Mouse (Mus musculus) lung, postnatal 36 days (tissue): Measurements from ENCODE around the gene Six6.

ENCODE experiments used
- DNase-seq: peaks from one replicate; pipeline ENCODE4 v3.0.0; 2022; ENCODE audit warnings: mixed read lengths

The Six6 gene

GRCm38 (mm10) chr12:72939616-72940015 is at the start of gene Six6:
Gene Six6, plus strand, starts transcription at chr12:72939892.
- DNase-seq, result no peak

GRCm38 (mm10) chr12:72917159-72917993 is 22.3 kb upstream of the Six6 start:
- no peak for DNase-seq

GRCm38 (mm10) chr12:72936751-72937150 is 2.9 kb upstream of the Six6 start:
- no peak for DNase-seq

DNA sequence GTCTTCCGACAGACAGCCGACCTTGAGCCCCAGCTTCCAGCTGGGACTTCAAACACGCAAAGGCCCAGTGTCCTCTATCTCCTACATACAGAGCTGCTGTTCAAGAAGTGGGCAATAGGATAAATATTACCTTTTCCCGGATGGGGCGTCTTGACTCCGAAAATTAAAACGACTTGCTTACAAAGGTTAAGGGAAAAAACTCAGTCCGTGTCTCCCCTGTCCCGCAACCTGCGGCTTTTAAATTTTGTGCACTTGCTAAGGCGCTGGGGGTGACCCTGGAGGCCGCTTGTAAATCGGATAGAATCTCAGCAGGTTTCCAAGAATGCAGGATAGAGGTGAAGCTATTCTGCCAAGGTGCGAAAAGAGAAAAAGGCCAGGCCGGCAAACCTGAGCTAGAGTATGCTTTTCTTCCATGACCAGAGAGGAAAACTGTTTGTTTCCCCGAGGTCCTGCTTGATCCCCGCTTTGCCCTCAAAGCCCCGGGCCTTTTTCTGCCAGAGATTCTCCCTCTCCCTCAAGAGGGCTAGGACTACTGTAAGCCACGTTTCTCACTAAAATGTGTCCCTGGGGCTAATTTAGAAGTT is 2.1 kb upstream of the Six6 start:
- no peak for DNase-seq

- DNase-seq, result no peak
Observed at GRCm38 (mm10) chr12:72938176-72938575, 1.5 kb upstream of the Six6 start.

- no peak for DNase-seq
Observed at GRCm38 (mm10) chr12:72938600-72939490, 847 bp upstream of the Six6 start.

- no peak for DNase-seq
Observed at GRCm38 (mm10) chr12:72940071-72940821, 554 bp downstream of the Six6 start, which contains the start of gene 4930447C04Rik. Gene 4930447C04Rik, minus strand, starts transcription at chr12:72940774.

DNA sequence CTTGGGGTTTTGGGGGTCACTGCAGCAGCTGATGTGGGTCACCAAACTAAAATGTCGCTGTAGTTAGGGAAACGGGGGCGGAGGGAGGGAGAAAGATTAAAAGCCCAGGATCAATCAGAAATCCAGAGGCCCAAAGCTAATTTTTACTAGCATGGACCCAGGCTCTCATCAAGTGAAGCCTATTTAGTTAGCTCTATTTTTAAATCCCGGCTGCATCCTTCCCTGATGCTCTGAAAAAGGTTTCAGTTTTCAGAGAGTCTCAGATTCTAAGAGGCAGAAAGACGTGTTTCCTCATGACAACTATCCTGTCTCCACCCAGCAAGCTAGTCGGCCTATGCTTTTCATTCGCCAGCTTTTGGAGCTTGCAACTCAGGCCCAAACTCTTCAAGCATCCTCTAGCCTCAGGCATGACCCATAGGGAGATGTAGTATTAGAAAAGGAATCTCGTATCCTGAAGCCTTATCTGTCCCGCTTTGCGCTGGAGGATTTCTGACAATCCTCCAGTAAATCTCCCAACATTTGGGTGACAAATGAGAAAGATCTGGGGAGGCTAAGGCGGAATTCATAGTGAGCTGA is 1.2 kb downstream of the Six6 start:
- no peak for DNase-seq

DNA sequence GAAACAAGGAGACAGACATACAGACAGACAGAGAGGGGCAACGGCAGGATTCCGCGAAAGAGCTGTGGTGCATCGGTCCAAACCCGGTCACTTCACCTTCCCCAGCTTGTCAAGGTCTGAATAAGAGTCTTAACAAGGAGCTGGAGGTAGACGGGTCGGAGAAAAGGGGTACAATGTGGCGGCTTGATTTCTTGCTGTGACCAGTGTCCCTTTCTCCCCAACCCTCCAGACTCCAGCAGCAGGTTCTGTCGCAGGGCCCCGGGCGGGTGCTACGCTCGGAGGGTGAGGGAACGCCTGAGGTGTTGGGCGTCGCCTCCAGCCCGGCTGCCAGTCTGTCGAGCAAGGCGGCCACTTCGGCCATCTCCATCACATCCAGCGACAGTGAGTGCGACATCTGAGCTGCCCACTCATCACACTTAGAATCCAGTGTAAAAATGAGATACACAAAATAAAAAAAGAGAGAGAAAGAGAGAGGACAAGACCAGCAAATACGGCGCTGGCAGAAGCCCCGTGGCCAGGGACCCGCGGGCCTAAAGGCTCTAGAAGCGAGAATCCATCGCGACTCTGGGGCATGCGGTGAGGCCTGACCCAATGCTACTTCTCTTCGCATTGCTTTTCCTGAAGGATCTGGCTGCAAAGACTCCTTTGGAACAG is 1.8 kb downstream of the Six6 start:
- no peak for DNase-seq

DNA sequence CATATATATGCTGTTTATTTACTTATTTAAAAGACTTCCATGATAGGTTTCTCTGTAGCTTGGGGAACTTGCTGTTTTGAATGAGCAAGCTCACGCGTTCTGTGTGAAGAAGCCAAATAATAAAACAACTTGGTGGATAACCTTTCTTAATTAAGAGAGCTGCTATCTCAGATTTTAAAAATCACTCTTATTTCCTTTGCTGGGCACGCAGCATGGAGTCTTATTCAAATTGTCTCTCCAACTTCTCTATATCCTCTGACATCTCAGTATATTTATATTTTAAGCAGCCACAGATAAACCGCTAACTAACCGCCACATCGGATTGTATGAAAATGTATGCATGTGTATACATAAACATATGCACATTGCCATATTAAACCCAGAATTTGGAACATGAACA is 2.5 kb downstream of the Six6 start:
- no peak for DNase-seq

DNA sequence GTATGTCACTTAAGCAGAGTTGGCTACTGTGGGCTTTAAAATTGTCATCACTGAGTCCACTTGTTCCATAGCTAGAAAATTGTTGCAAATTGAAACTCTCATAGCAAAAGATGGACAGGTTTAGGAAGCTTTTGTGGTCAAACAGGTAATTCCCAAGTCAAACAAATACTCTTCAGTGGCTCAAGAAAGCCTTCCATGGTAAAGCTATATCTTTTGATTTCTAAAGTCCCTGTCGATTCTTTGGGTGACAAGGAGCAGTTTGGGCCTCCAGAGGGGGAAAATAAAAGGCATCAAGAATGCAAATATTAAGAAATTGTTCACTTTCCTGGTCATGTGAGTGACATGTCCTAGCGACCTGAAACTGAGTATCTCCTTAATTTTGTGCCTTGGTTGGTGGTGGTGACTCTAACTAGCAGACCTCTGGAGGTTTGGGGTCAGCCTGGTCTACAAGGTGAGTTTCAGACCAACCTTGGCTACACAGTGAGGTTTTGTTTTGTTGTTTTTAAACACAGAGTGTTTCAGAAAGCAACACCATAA is 4.0 kb downstream of the Six6 start:
- no peak for DNase-seq

DNA sequence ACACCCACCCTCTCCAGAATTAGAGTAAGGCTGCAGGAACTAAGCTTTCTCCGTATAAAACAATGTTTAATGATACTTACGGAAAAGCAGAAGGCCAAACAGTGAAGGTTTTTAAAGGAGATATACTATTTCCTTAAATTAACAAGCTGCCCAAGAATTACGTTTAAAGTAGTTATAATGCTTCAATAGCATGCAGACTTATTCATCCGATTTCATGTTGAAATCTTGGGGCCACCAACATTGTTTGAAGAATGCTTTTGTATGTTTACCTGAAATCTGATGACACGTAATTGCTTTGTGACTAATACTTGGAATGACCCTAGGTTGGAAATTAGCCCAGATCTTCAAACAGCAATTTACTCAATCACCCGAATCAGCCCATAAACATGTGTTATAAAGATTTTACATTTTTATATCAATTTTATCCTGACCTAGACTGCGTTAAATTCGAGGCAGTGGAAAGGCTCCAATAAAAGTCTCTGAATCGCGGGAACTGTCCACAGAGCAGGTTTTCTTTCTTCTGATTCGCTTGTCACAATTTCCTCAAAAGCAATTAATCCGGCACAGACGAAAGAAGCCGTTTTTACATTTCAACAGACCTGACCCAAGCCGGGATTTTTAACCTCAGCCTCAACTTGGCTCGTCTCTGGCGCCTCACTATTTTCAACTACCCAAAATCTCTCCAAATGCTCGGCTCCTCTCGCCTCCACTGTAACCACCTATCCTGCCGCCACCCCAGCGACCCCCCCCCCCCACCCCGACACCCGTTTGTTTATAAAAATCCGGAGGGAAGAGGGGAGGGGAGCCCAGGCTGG is 4.9 kb downstream of the Six6 start:
- DNase-seq, result no peak

- DNase-seq, result no peak
Observed at GRCm38 (mm10) chr12:72945301-72946063, 5.8 kb downstream of the Six6 start.

DNA sequence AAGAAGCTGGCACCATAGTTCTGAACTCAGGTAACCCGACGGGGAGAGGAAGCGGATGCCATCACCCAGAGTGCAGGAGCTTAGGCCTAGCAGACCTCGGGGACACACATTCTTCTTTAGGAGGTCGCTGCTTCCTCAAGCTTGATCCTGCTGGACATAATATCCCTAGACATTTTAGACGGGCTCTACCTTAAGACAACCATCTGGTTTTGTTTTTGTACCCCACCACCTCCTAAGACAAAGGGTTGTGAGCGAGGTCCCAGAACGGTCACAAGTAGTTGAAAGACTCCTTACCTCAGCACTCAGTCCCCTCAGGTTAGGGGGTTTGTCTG is 6.3 kb downstream of the Six6 start:
- no peak for DNase-seq

DNA sequence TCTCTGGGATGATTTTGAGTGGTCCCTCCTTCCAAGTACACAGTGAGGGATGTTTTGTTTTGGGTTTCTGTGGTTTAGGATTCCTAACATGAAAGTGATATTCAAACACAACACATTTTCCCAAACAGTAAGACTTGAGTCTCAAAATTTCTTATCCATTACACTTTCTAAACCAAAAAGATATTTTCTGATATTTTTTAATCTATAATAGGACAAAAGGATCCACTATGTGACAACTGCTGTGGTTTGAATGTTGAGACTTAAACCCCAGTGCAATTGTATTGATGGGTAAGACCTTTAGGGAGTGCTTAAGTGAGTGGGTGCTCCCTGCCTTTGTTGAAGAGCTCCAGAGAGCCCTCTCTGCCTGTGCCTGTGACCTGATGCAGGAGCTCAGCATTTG is 7.1 kb downstream of the Six6 start:
- no peak for DNase-seq

DNA sequence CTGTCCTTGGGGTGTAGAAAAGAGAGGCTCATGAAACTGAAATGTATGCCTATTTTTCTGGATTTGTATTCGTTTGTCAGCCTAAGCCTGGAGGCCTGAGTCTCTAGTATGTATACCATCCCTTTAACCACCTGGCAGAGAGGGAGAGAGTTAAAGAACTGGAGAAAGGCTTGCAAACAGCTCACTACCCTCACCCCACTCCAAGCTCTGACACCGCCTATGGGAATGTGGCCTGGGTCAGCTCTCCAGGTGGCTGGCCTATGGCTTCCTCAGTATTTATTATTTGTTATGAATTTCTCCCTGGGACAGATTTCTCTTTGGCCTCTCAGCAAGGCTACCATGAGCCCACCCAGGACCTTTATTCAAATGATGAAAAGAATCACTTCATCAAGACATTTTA is 7.6 kb downstream of the Six6 start:
- no peak for DNase-seq

GRCm38 (mm10) chr12:72953089-72953488 is 13.4 kb downstream of the Six6 start:
- no peak for DNase-seq

GRCm38 (mm10) chr12:72953858-72954257 is 14.2 kb downstream of the Six6 start:
- DNase-seq, result no peak

GRCm38 (mm10) chr12:72954906-72955305 is 15.2 kb downstream of the Six6 start:
- DNase-seq, result peak; percentile 7
